Mouse (Mus musculus): ENCODE results near the gene Fcrls.
A peak's percentile ranks its signal among the peaks of the same experiment; 100 is the strongest.

The Fcrls gene

DNA sequence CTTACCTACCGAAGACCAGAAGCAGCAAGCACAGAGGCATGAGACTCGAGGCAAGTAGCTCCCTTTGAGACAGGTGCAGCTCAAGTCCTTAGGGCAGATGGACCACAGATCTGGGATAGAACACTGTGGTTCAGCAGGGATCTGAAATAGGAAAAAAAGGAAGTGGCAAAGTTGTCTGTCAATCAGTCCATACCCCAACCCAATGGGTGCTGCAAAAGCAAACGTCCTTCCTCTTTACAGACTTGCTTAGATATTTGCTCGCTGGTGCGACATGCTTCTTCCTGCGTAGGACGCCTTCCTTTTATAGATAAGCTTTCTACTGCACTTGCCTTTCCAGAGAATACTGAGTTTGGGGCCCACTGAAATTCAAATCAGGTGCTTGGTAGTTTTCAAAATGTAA lies at the start of gene Fcrls:
Fcrls (minus strand) TSS at position 303 of the 400 bp plus-strand sequence.
- DNase-seq (ENCODE audit: extremely low read depth, low read depth): peak; percentile 84

DNA sequence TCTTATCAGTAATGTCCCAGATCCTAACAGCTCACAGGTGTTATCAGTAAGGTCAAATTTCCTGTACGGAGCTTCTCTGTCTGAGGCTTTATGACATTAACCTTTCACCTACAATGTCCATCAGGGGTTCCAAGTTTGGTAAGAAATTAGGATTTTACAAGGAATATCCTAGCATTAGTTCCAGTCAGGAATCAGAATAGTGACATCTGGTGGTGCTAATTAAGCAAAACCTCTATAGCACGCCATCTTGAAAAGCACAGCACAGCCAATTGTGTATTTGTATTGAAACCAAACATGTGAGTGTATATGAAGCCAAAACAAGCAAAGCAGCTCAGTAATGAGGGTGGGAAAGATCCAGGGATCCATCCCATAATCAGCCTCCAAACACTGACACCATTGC lies 46.4 kb upstream of the Fcrls start:
- no peak for DNase-seq (ENCODE audit: extremely low read depth, low read depth)

DNA sequence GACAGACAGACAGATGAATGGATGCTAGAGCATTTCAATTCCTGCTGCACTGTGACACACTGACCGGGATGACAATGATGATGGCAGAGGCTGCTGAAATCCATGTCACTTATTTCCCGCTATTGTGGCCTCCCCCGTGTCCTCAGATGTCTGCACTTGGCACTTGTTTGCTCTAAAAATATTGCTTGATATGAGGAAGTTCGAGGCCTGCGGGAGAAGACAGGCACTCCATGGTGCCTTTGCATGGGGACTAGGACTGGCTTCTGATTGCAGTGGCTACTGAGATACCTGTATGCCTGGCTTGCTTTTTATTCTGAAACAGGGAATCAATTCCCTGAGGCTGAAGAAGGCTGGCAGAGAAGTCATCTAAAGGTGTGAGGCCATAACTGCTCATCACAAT lies 36.4 kb upstream of the Fcrls start:
- DNase-seq (ENCODE audit: extremely low read depth, low read depth): no peak

DNA sequence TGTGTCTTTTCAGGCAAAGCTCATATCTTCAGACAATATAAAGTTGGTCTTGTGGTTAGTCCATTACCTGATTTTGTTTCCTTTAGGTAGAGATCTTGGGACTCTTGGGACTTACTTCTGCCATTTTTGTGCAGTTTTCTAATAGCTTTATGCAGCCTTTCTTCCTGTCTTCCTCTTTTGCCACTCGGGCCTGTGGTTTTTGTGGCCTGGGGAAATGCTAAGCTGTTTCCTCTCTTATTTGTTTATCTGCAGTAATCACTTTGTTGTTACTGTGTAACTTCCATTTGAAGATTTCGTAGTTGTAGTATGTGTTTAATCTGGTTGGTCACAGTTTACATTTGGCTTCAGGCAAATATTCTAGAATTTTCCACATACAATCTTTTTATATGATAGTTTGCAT lies 10.8 kb upstream of the Fcrls start:
- peak; percentile 81 for DNase-seq (ENCODE audit: extremely low read depth, low read depth)

DNA sequence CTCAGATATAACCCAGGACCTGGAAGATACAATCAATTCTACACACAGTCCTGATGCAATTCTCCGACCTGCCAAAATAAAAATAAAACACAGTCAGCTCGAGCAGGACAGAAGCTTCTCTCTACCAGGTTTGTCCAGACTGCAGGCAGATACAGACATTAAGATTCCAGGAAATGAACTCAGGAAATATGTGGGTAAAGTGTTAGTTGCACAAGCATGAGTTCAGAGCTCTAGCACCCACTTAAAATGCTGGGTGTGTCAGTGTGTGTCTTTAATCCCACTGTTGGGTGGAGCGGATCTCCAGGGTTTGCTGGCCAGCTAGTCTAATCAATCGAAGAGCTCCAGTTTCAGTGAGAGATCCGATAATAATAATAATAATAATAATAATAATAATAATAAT lies 3.0 kb upstream of the Fcrls start:
- no peak for DNase-seq (ENCODE audit: extremely low read depth, low read depth)

DNA sequence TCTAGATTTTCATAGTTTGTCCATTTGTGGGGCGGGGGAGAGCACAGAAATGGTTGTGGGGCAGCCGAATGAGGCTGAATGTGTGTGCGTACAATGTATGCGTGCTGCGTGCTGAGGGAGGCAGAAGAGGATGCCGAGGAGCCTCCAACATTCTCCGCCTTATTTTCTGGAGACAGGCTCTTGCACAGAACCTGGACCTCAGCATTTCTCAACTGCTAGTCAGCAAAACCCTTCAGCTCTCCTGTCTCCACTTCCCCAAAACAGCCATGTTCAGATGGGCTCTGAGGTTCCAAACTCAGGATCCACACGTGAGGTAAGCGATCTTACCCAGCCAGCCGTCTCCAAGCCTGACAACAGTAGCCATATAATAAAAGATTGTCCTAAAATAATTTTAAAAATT lies 8.3 kb downstream of the Fcrls start:
- no peak for DNase-seq (ENCODE audit: extremely low read depth, low read depth)

DNA sequence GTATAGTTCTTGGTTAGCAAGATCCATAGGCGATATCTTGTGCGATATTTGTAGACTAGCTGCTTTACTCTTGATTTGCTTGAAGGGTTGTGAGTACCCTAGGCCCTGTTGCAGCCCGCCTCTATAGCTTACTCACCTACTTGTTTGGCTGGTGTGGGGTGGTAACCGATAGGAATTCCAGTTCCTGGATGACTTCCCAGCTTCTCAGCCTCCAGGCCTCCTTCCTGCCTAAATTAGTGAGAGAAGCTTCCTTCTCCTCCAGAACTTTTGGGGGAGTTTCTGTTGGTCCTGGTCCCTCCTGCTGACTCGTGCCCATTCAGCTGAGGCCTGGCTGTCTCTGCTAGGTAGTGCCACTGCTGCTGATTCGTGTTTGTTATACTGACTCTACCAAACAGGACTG lies 14.0 kb downstream of the Fcrls start:
- no peak for DNase-seq (ENCODE audit: extremely low read depth, low read depth)

DNA sequence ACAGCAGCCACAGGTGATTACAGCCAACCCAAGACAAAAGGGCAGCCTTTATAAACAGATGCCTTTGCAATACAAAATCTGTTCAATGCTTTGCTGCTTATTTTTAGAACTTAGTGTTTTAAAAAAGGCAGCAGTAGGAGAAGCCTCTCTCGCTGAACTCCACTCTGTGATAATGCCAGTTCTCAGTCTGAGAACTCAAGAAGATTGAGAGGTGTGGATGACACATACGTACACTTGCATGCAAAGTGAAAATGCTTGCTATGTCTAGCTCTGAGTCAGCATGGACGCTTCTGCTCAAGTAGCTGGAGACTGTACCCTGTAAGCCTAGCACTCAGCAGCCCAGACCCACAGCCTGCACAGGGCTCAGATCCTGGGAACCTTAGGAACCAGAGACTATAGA lies 16.2 kb downstream of the Fcrls start:
- DNase-seq (ENCODE audit: extremely low read depth, low read depth): no peak

DNA sequence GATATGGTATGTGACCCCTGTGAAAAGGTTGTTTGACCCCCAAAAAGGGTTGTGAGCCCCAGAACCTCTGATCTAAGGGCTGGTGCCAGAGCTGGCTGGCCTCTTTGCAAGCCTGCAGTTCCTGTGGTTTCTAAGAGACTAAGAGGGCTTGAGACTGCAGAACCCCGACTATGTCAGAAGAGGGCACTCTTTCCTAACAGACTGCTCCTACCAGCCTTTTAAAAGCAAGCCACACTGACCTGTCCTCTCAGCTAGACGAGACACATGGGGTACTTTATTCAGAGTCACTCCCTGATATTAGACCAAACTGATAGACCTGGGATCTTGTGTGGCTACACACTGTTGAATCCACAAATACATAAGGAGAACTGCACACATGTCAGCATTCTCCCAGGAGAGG lies 19.9 kb downstream of the Fcrls start:
- peak; percentile 41 for DNase-seq (ENCODE audit: extremely low read depth, low read depth)

DNA sequence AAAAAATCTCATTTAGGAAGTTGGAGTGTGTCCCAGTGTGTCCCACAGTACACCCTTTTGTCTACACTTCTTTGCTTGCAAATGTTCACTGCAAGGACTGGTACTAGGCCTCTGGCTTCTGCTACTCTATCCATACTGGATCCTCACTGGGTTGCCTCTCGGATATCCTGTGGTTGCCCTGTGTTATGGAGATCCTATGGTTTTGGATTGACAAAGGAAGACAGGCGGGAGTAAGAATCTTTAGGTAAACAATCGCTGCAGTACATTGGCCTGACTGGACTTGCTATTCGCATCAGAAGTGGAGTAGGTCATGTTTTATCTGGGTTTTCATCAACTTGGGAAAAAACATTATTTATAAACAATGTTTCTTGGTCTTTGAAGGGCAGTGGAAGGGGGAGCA lies 22.6 kb downstream of the Fcrls start:
- no peak for DNase-seq (ENCODE audit: extremely low read depth, low read depth)

DNA sequence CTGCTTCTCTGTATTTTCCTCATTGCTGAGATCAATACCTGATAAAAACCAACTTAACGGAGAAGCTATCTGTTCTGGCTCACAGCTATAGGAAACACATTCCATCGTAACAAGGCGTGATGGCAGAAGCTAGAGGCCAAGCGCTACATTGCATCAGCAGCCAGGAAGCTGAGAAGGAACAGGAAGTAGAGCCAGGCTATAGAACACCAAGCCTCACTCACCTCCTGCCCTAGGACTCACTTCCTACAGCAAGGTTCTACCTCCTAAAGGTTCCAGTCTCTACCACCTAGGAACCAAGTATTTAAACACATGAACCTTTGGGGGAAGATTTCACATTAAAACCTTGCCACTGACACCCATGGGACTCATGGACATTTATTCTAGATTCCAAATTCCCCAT lies 39.9 kb downstream of the Fcrls start:
- DNase-seq (ENCODE audit: extremely low read depth, low read depth): no peak

DNA sequence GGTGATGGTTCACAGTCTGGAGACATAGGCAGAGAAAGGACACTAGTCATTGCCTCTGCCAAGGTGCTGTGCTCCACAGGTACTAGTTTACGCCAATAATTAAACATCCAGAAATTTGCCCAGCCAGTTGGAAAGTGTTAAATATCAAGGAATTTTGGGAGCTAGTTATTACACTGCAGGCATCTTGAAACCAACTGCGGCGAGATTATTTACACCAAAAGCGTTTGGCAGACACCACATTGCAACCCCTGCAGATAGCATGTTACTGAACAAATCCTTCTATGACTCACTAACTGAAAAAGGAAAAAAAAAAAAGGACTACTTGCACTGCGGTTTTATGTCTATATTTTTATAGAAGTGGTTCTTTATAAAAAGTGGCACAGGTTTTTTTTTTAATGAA lies 41.2 kb downstream of the Fcrls start:
- no peak for DNase-seq (ENCODE audit: extremely low read depth, low read depth)

DNA sequence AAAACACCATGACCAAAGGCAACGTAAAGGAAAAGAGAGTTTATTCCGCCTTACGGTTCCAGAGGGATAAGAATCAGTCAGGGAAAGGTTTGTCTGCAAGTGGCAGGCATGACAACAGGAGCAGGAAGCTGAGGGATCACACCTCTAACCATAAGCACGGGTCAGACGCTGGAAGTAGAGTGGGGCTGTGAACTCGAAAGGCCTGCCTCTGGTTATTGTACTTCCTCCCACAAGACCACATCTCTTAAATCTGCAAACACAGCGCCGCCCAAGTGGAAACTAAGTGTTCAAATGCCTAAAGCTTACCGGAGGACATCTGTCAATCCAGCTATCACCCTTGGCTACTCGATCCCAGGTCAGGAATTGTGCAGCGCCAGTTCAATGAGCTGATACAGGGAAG lies 48.4 kb downstream of the Fcrls start:
- DNase-seq (ENCODE audit: extremely low read depth, low read depth): no peak

DNA sequence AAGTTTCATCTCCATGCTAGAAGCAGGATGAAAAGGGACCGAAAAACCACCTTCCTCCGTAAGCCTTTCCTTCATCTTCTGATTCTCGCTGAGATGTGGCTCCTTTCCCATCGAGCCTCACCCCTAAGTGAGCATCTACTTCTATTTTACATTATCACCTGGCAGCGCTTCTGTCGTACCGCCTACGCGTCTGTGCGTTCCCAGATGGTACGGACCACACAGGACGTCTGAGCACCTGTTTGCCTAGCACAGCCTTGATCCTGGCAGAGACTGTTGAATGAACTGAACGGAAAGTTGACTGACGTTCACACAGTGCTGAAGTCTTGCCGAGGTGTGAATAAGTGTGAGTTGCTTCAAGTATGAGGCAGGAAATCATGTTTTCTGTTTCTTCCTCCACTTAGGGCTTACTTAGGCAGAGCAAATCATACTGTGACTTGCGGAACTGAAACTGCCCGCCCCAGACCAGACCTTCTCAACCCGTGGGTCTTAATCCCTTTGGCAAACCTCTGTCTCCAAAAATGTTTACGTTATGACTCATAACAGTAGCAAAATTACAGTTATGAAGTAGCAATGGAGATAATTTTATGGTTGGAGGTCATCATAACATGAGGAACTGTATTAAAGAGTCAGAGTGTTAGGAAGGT lies 49.2 kb downstream of the Fcrls start:
- DNase-seq (ENCODE audit: extremely low read depth, low read depth): no peak

DNA sequence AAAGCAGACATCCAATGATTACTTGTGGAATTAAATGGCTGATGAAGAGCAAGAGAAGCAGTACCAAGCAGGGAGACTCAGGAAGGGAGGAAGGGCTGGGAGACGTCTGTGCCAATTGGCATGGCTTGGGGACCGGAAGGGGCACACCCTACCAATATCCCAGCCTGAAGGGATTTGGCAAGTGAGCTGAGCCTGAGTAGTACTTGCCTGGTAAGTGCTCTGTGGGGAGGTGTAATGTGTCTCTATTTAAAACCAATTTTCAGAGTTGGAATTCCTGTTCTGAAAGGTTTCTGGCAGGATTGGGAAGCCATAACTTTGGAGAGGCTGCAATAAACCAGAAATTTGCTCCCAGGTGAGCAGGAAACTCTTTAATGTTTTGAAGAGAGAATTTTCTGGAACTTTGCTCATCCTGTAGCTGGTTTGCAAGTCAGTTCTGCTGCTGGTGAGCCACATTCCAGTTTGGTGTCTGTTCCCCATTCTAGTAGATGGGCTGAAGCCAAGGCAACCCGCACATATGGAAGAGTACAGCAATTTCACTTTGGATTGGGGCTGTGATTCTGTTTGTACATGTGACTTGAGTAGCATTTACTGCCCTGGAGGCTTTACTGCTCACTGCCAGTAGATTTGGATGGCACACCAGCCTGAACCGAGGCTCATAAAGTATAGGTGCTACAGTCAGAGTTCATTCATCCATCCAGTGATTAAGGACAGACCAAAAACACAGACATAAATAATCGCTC lies 57.0 kb downstream of the Fcrls start:
- no peak for DNase-seq (ENCODE audit: extremely low read depth, low read depth)

All from MEL-GATA-1-ER (cell line).